Mouse (Mus musculus) embryonic fibroblast, embryonic 13.5 days (primary cell): ENCODE results near the gene Fam181a.

Experiments
- CTCF ChIP-seq: IDR thresholded peaks from 2 replicates; pipeline ENCODE4 v1.5.1; 2011; ENCODE audit warnings: mild to moderate bottlenecking, control low read depth, low read length, moderate library complexity, borderline replicate concordance; ENCODE audit not compliant: insufficient read depth
- POLR2A ChIP-seq: IDR thresholded peaks from 2 replicates; pipeline ENCODE4 v1.6.1; 2011; ENCODE audit warnings: low read depth, mild to moderate bottlenecking, control low read depth, low read length, moderate library complexity

DNA sequence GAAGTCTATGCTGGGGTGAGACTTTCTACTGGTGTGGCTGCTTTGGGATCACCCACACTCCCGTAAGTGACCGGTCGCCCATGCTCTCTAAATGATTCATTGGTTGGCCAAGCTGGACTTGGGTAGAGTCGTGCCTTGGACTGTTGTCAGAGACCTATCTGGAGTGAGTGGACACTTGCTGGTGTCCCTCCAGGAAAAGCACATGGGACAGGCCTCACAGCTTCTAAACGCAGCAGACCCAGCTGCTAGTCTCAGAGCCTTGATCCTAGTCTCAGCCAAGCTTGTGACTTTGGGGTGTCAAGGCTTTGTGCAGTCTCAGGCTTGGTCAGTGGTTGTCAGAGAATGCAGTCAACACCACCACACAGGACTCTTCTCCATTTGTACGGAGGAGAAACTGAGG lies 42.0 kb downstream of the Fam181a start:
- TF ChIP-seq CTCF (no peak), POLR2A (no peak)
